Mouse (Mus musculus) MEL (cell line): ENCODE measurements around the gene Ntn1. TPM values are rescaled to one million over a fixed set of nuclear protein-coding genes. Genes with fewer than 3 reads are reported as not detected.

Experiments
- DNase-seq: peaks from one replicate; pipeline ENCODE4 v3.0.0; 2011; ENCODE audit warnings: low read depth, low spot score
- H3K27ac ChIP-seq: 2 replicates; pipeline ENCODE4 v1.5.1; 2012; ENCODE audit warnings: low read depth, mild to moderate bottlenecking, control low read depth, low read length, moderate library complexity; ENCODE audit not compliant: control insufficient read depth
- H3K27me3 ChIP-seq, 2 experiments: fragments of 150-350 bp in 1 of 2; sonication (generic) in 1 of 2; 2 replicates each; pipeline ENCODE4 v1.6.1; 2012; ENCODE audit warnings: low read length in 2 of 2, mild to moderate bottlenecking in 2 of 2, improper control_type of control experiment in 1 of 2, moderate library complexity in 1 of 2; ENCODE audit not compliant: insufficient read depth in 2 of 2, control insufficient read depth in 1 of 2
- H3K36me3 ChIP-seq, 2 experiments: 2 replicates each; pipeline ENCODE4 v1.6.1; 2012 to 2014; ENCODE audit warnings: low read length in 2 of 2, improper control_type of control experiment in 1 of 2, inconsistent platforms in 1 of 2, mild to moderate bottlenecking in 1 of 2; ENCODE audit not compliant: insufficient read depth in 2 of 2, control insufficient read depth in 1 of 2
- H3K4me1 ChIP-seq, 2 experiments: fragments of 150-350 bp in 1 of 2; sonication (generic) in 1 of 2; 2 replicates each; pipeline ENCODE4 v1.6.1; 2012; ENCODE audit warnings: low read length in 2 of 2, improper control_type of control experiment in 1 of 2, mild to moderate bottlenecking in 1 of 2; ENCODE audit not compliant: insufficient read depth in 2 of 2, control insufficient read depth in 1 of 2
- H3K4me3 ChIP-seq, 2 experiments: fragments of 150-350 bp in 1 of 2; sonication (generic) in 1 of 2; 2 replicates each; pipeline ENCODE4 v1.5.1; 2012; ENCODE audit warnings: low read depth in 2 of 2, low read length in 2 of 2, mild to moderate bottlenecking in 2 of 2, moderate library complexity in 2 of 2, control low read depth in 1 of 2, improper control_type of control experiment in 1 of 2; ENCODE audit not compliant: control insufficient read depth in 1 of 2, insufficient read depth in 1 of 2
- H3K79me2 ChIP-seq: 2 replicates; pipeline ENCODE4 v1.6.1; 2012; ENCODE audit warnings: mild to moderate bottlenecking, low read length, moderate library complexity; ENCODE audit not compliant: control insufficient read depth, poor library complexity, insufficient read depth
- H3K9ac ChIP-seq: 2 replicates; pipeline ENCODE4 v1.6.1; 2012; ENCODE audit warnings: low read depth, mild to moderate bottlenecking, control low read depth, low read length, moderate library complexity; ENCODE audit not compliant: control insufficient read depth, poor library complexity, severe bottlenecking
- H3K9me3 ChIP-seq: fragments of 150-350 bp; sonication (generic); replicated peaks from 2 replicates; pipeline ENCODE4 v1.6.1; 2012; ENCODE audit warnings: mild to moderate bottlenecking, low read length, improper control_type of control experiment, moderate library complexity; ENCODE audit not compliant: insufficient read depth
- BHLHE40 ChIP-seq: IDR thresholded peaks from 2 replicates; pipeline ENCODE4 v1.6.1; 2012; ENCODE audit warnings: low read depth, mild to moderate bottlenecking, inconsistent platforms, low read length, improper control_type of control experiment, borderline replicate concordance
- ELF1 ChIP-seq: IDR thresholded peaks from 2 replicates; pipeline ENCODE4 v1.6.1; 2014; ENCODE audit warnings: low read depth, mild to moderate bottlenecking, inconsistent platforms, low read length, improper control_type of control experiment, moderate library complexity
- EP300 ChIP-seq, 2 experiments: IDR thresholded peaks; 2 replicates each; pipeline ENCODE4 v1.6.1; 2011; ENCODE audit warnings: improper control_type of control experiment in 2 of 2, low read length in 2 of 2, low read depth in 1 of 2, mild to moderate bottlenecking in 1 of 2
- ETS1 ChIP-seq: IDR thresholded peaks from 2 replicates; pipeline ENCODE4 v1.6.1; 2012; ENCODE audit warnings: low read depth, mild to moderate bottlenecking, inconsistent platforms, low read length, improper control_type of control experiment, moderate library complexity
- GABPA ChIP-seq: IDR thresholded peaks from 2 replicates; pipeline ENCODE4 v1.6.1; 2012; ENCODE audit warnings: low read depth, mild to moderate bottlenecking, inconsistent platforms, low read length, improper control_type of control experiment, moderate library complexity
- GATA1 ChIP-seq: IDR thresholded peaks from 2 replicates; pipeline ENCODE4 v1.6.1; 2011; ENCODE audit warnings: low read depth, low read length, improper control_type of control experiment
- MAX ChIP-seq: IDR thresholded peaks from 2 replicates; pipeline ENCODE4 v1.6.1; 2011; ENCODE audit warnings: low read length, improper control_type of control experiment
- MEF2A ChIP-seq: IDR thresholded peaks from 2 replicates; pipeline ENCODE4 v1.6.1; 2014; ENCODE audit warnings: low read depth, mild to moderate bottlenecking, inconsistent platforms, low read length, improper control_type of control experiment; ENCODE audit not compliant: poor library complexity, insufficient replicate concordance, severe bottlenecking; ENCODE audit errors: extremely low read depth
- MXI1 ChIP-seq: IDR thresholded peaks from 2 replicates; pipeline ENCODE4 v1.6.1; 2011; ENCODE audit warnings: mild to moderate bottlenecking, low read depth, low read length, improper control_type of control experiment
- POLR2A ChIP-seq, 2 experiments: IDR thresholded peaks; 2 replicates each; pipeline ENCODE4 v1.6.1; 2011 to 2012; ENCODE audit warnings: low read length in 2 of 2, mild to moderate bottlenecking in 2 of 2, control low read depth in 1 of 2, improper control_type of control experiment in 1 of 2, low read depth in 1 of 2, moderate library complexity in 1 of 2; ENCODE audit not compliant: control insufficient read depth in 1 of 2, insufficient read depth in 1 of 2, poor library complexity in 1 of 2
- RAD21 ChIP-seq: IDR thresholded peaks from 2 replicates; pipeline ENCODE4 v1.6.1; 2011; ENCODE audit warnings: mild to moderate bottlenecking, low read depth, low read length, improper control_type of control experiment
- SMC3 ChIP-seq: IDR thresholded peaks from 2 replicates; pipeline ENCODE4 v1.6.1; 2011; ENCODE audit warnings: low read depth, low read length, improper control_type of control experiment
- TBP ChIP-seq: IDR thresholded peaks from 2 replicates; pipeline ENCODE4 v1.8.0; 2011; ENCODE audit warnings: low read depth, low read length, improper control_type of control experiment
- TCF12 ChIP-seq: IDR thresholded peaks from 2 replicates; pipeline ENCODE4 v1.6.1; 2014; ENCODE audit warnings: low read depth, mild to moderate bottlenecking, inconsistent platforms, low read length, improper control_type of control experiment, moderate library complexity
- UBTF ChIP-seq: IDR thresholded peaks from 2 replicates; pipeline ENCODE4 v1.6.1; 2012; ENCODE audit warnings: low read depth, mild to moderate bottlenecking, inconsistent platforms, low read length, improper control_type of control experiment, moderate library complexity, borderline replicate concordance; ENCODE audit not compliant: insufficient read depth
- USF1 ChIP-seq: IDR thresholded peaks from 2 replicates; pipeline ENCODE4 v1.6.1; 2014; ENCODE audit warnings: low read depth, mild to moderate bottlenecking, inconsistent platforms, low read length, improper control_type of control experiment, moderate library complexity
- USF2 ChIP-seq, 2 experiments: IDR thresholded peaks; 2 replicates each; pipeline ENCODE4 v1.6.1; 2011 to 2012; ENCODE audit warnings: improper control_type of control experiment in 2 of 2, low read length in 2 of 2, borderline replicate concordance in 1 of 2, inconsistent platforms in 1 of 2, low read depth in 1 of 2, mild to moderate bottlenecking in 1 of 2; ENCODE audit not compliant: insufficient read depth in 1 of 2
- ZC3H11A ChIP-seq: IDR thresholded peaks from 2 replicates; pipeline ENCODE4 v1.6.1; 2012; ENCODE audit warnings: low read depth, mild to moderate bottlenecking, inconsistent platforms, low read length, improper control_type of control experiment
- ZKSCAN1 ChIP-seq: IDR thresholded peaks from 2 replicates; pipeline ENCODE4 v1.6.1; 2012; ENCODE audit warnings: low read depth, mild to moderate bottlenecking, inconsistent platforms, low read length, improper control_type of control experiment, moderate library complexity
- polyA plus RNA-seq, 2 experiments: library from polyadenylated mRNA; stranded (reverse) in 1 of 2; unstranded in 1 of 2; fragments of >175 nt in 1 of 2; fragments of >200 nt in 1 of 2; gene quantifications; 2 replicates each; pipeline versions ENCODE4 v1.2.1 to v1.2.4; 2012; ENCODE audit warnings: low replicate concordance in 2 of 2, low read depth in 1 of 2; ENCODE audit not compliant: insufficient read length in 2 of 2, insufficient read depth in 1 of 2, missing spikeins in 1 of 2
- total RNA-seq: library from RNA; depleted of rRNA; stranded (reverse); fragments of 300-350 nt; gene quantifications from 2 replicates; pipeline ENCODE4 v1.2.3, GENCODE M21; 2012

Gene Ntn1
- total and polyA plus RNA-seq, 3 experiments = not detected

- TF ChIP-seq UBTF = no peak
- no peak for TF ChIP-seq TCF12
- no peak for TF ChIP-seq ELF1
- no peak for TF ChIP-seq SMC3
- DNase-seq = no peak
- Histone ChIP-seq H3K27ac (no peak overlapping the region), H3K9ac (no peak overlapping the region), H3K27me3 (no peaks in the 10 kb centered on the region), H3K79me2 (no peaks in the 10 kb centered on the region), H3K4me3 (no peak overlapping the region), H3K9me3 (no peaks in the 10 kb centered on the region), H3K4me1 (no peaks in the 10 kb centered on the region), H3K36me3 (no peaks in the 10 kb centered on the region)
Observed at GRCm38 (mm10) chr11:68341111-68342002, 59.3 kb downstream of the Ntn1 start.

- Histone ChIP-seq H3K4me3 (no peak overlapping the region), H3K27me3 (no peaks in the 10 kb centered on the region), H3K27ac (no peak overlapping the region), H3K4me1 (no peaks in the 10 kb centered on the region), H3K9ac (no peak overlapping the region), H3K79me2 (no peaks in the 10 kb centered on the region), H3K9me3 (no peaks in the 10 kb centered on the region), H3K36me3 (no peaks in the 10 kb centered on the region)
- TF ChIP-seq MAX = no peak
- TF ChIP-seq MXI1 = no peak
- TF ChIP-seq ETS1 = no peak
- TF ChIP-seq POLR2A (IDR thresholded peaks at IDR 0.05; ENCODE audit: control insufficient read depth in 1 of 2, insufficient read depth in 1 of 2, low read depth in 1 of 2, low read length in 2 of 2, poor library complexity in 1 of 2) = no peak
- TF ChIP-seq EP300 (IDR thresholded peaks at IDR 0.05; ENCODE audit: low read depth in 1 of 2, low read length in 2 of 2) = no peak
- TF ChIP-seq TBP = no peak
- TF ChIP-seq MEF2A = no peak
- TF ChIP-seq RAD21 = no peak
- no peak for TF ChIP-seq GABPA
- TF ChIP-seq USF1 = no peak
- no peak for TF ChIP-seq ZKSCAN1
- no peak for TF ChIP-seq BHLHE40
- no peak for TF ChIP-seq GATA1
- no peak for TF ChIP-seq ZC3H11A
- TF ChIP-seq USF2 (IDR thresholded peaks at IDR 0.05; ENCODE audit: borderline replicate concordance in 1 of 2, insufficient read depth in 1 of 2, low read depth in 1 of 2, low read length in 2 of 2) = no peak
- no peak for DNase-seq
Observed at GRCm38 (mm10) chr11:68340366-68340765, 60.3 kb downstream of the Ntn1 start.
